ENCODE assay signal across 22 mouse cellular contexts in genomic region chr5:67419407-67419806, GRCm38 (mm10). TPM values are rescaled to one million over a fixed set of nuclear protein-coding genes. Genes with fewer than 3 reads are reported as not detected.
DNase-seq lines count a peak whose midpoint lies in the region; ATAC-seq lines count a peak whose summit lies in the region.
"Had no signal": no experiment of that assay in that cellular context is flagged by ENCODE, and none has a peak within 500 bp of the region (broad histone marks: within the 10 kb centered on the region; RNA-seq: fewer than 3 reads in every experiment).

No protein-coding gene starts in this region.

- no peak for DNase-seq in heart, postnatal 14 days
- DNase-seq in T-cell, adult 2 months (ENCODE audit: low spot score): peak; percentile 46
- DNase-seq in induced T-regulatory cell, adult 2 months (ENCODE audit: low read depth): peak; percentile 7
- DNase-seq in natural killer cell, adult 2 months (ENCODE audit: low spot score in 2 of 2): peak; percentile 16 to 48
- no peak for DNase-seq in hindbrain, embryonic 11.5 days (ENCODE audit: low spot score)
- no peak for DNase-seq in lung, postnatal 14 days
- DNase-seq in right cerebral cortex, postnatal 4 days: no peak
- DNase-seq: adrenal gland, postnatal 14 days; cerebellum, adult 11-12 months; cerebellum, adult 9-10 months; cerebellum, postnatal 25 days; gastrocnemius, postnatal 10 days; heart, adult 2 months; kidney, adult 11 months had no signal

- peak overlapping the region; percentile 69; the same call in 1 of the 2 replicates for H3K27ac ChIP-seq in heart, embryonic 12.5 days (ENCODE audit: poor library complexity, severe bottlenecking)
- no peak overlapping the region for H3K27ac ChIP-seq in hindbrain, embryonic 11.5 days (ENCODE audit: low read depth, low read length)
- H3K27ac ChIP-seq: embryonic facial prominence, embryonic 15.5 days; forebrain, embryonic 10.5 days; heart, adult 2 months had no signal

- H3K9me3 ChIP-seq in heart, embryonic 12.5 days (replicated peaks): no peaks in the 10 kb centered on the region
- H3K9me3 ChIP-seq in hindbrain, embryonic 11.5 days (ENCODE audit: control insufficient read depth, low read length): no peaks in the 10 kb centered on the region
- H3K9me3 ChIP-seq: embryonic facial prominence, embryonic 15.5 days; forebrain, embryonic 10.5 days; G1E; hindbrain, embryonic 12.5 days had no signal

- no peak overlapping the region for H3K9ac ChIP-seq in heart, embryonic 12.5 days
- no peak overlapping the region for H3K9ac ChIP-seq in hindbrain, embryonic 11.5 days (ENCODE audit: low read depth, low read length)
- H3K9ac ChIP-seq: embryonic facial prominence, embryonic 15.5 days; hindbrain, embryonic 12.5 days had no signal

- peaks cover 28% of the 10 kb centered on the region for H3K36me3 ChIP-seq in heart, embryonic 12.5 days
- H3K36me3 ChIP-seq in hindbrain, embryonic 11.5 days (ENCODE audit: control insufficient read depth, insufficient read depth, low read length): no peaks in the 10 kb centered on the region
- H3K36me3 ChIP-seq: embryonic facial prominence, embryonic 15.5 days; G1E; hindbrain, embryonic 12.5 days had no signal

- H3K4me2 ChIP-seq in heart, embryonic 12.5 days: no peak overlapping the region
- H3K4me2 ChIP-seq in hindbrain, embryonic 11.5 days (replicated peaks; ENCODE audit: low read depth, low read length): no peak overlapping the region
- H3K4me2 ChIP-seq: embryonic facial prominence, embryonic 15.5 days; hindbrain, embryonic 12.5 days had no signal

- H3K4me3 ChIP-seq in heart, embryonic 12.5 days: no peak overlapping the region
- H3K4me3 ChIP-seq in hindbrain, embryonic 11.5 days (ENCODE audit: low read depth, low read length): no peak overlapping the region
- H3K4me3 ChIP-seq: embryonic facial prominence, embryonic 15.5 days; erythroblast, embryonic 14.5 days; forebrain, embryonic 10.5 days; heart, adult 2 months; hindbrain, embryonic 12.5 days had no signal

- intact Hi-C loops in heart, postnatal 14 days (cut with DNase I): no loop called here

- H3K4me1 ChIP-seq in heart, embryonic 12.5 days (replicated peaks): peaks cover 46% of the 10 kb centered on the region
- H3K4me1 ChIP-seq in hindbrain, embryonic 11.5 days (replicated peaks; ENCODE audit: control insufficient read depth, insufficient read depth, low read length): no peaks in the 10 kb centered on the region
- H3K4me1 ChIP-seq: embryonic facial prominence, embryonic 15.5 days had no signal

- no peak for ATAC-seq in heart, embryonic 12.5 days (ENCODE audit: insufficient number of reproducible peaks, low FRiP score)
- ATAC-seq in hindbrain, embryonic 11.5 days (ENCODE audit: low FRiP score): no peak
- ATAC-seq: forebrain, embryonic 14.5 days; hindbrain, embryonic 16.5 days had no signal

- 67% methylated on average over 4 of the region's 4 CpGs for WGBS in heart, embryonic 12.5 days
- 83% methylated on average over 4 of the region's 4 CpGs for WGBS in hindbrain, embryonic 11.5 days

- H3K27me3 ChIP-seq in heart, embryonic 12.5 days (replicated peaks): no peaks in the 10 kb centered on the region
- no peaks in the 10 kb centered on the region for H3K27me3 ChIP-seq in hindbrain, embryonic 11.5 days (ENCODE audit: control insufficient read depth, insufficient read depth, low read length)
- H3K27me3 ChIP-seq: embryonic facial prominence, embryonic 15.5 days; hindbrain, embryonic 12.5 days had no signal

RNA-seq across cellular contexts. Expression of gene Bend4, which starts 8.7 kb away (rescaled TPM):
- polyA plus RNA-seq in heart, embryonic 12.5 days (2016; fragmentation: Nextera tagmentation; extraction: Ambion mirVana): 19.8 and 20.8 TPM in 2 replicates
- total RNA-seq in heart, postnatal 14 days (2021): 1 to 10 TPM; 3.7 to 3.8 TPM
- polyA plus RNA-seq in hindbrain, embryonic 11.5 days (2014; fragmentation: Nextera tagmentation; extraction: Ambion mirVana): 11.0 and 13.5 TPM in 2 replicates

Comparison
In these comparisons a context has a peak if more than half of its experiments do, and no peak if none do; other contexts are left out.
1. DNase-seq: peak in T-cell, adult 2 months (single experiment), induced T-regulatory cell, adult 2 months (single experiment) and natural killer cell, adult 2 months (2 of 2); none in heart, postnatal 14 days (0 of 2), hindbrain, embryonic 11.5 days (single experiment), lung, postnatal 14 days (single experiment) and right cerebral cortex, postnatal 4 days (single experiment).